In the genomic region with DNA sequence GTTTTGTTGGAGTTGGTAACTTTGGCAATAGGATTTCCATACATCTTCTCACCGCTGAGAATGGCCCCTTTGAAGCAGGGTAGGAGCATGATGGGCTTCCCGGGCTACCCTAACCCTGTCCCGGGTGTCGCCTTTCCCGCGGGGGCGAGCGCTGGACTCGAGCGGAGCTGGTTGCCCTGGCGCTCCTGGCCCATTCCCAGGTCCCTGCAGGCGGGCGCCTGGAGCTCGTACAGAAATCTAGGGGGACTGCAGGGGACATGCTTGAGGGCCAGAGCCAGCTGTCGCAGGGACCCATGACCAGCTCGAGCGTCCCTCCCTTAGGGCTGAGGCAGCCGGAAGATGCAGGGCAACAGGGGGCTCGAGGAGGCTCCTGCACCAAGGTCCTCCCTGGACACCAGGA, we compare ENCODE assay signal across 12 mouse cellular contexts. TPM values are rescaled to one million over a fixed set of nuclear protein-coding genes. Genes with fewer than 3 reads are reported as not detected.
DNase-seq lines count a peak whose midpoint lies in the region; ATAC-seq and TF ChIP-seq lines count a peak whose summit lies in the region.
"Had no signal": no experiment of that assay in that cellular context is flagged by ENCODE, and none has a peak within 500 bp of the region (broad histone marks: within the 10 kb centered on the region; RNA-seq: fewer than 3 reads in every experiment).

No protein-coding gene starts in this region.

- no peaks in the 10 kb centered on the region for H3K9me3 ChIP-seq in hindbrain, embryonic 15.5 days

- H3K79me2 ChIP-seq in myocyte (ENCODE audit: control insufficient read depth, insufficient read depth) = no peaks in the 10 kb centered on the region

- peak; percentile 29 for DNase-seq in cerebellum, adult 8-10 months
- no peak for DNase-seq in cerebellum, postnatal 4 days (ENCODE audit: low spot score in 2 of 2)
- DNase-seq in kidney, postnatal 4 days = peak; percentile 10 to 12
- no peak for DNase-seq in kidney, postnatal 10 days
- DNase-seq in left cerebral cortex, postnatal 14 days (ENCODE audit: low spot score in 2 of 2) = no peak
- DNase-seq in lung, postnatal 10 days = no peak
- DNase-seq: B cell, adult 2 months; gastrocnemius, postnatal 25 days; lung, adult 18-20 months; right cerebral cortex, postnatal 25 days had no signal

- no peak overlapping the region for H3K4me3 ChIP-seq in hindbrain, embryonic 15.5 days
- H3K4me3 ChIP-seq in myocyte = no peak overlapping the region

- H3K27ac ChIP-seq in hindbrain, embryonic 15.5 days (replicated peaks) = no peak overlapping the region

- intact Hi-C loops in left cerebral cortex, postnatal 14 days (cut with DNase I) = no loop called here

- no peak for ATAC-seq in hindbrain, embryonic 15.5 days (ENCODE audit: low FRiP score, low read depth)

- H3K4me2 ChIP-seq in hindbrain, embryonic 15.5 days = peak overlapping the region; percentile 24
- H3K4me2 ChIP-seq in myocyte (ENCODE audit: low read depth) = no peak overlapping the region

- TF ChIP-seq POLR2A in myocyte (IDR thresholded peaks at IDR 0.05; ENCODE audit: insufficient read length, low read depth) = no peak

- H3K36me3 ChIP-seq in hindbrain, embryonic 15.5 days = no peaks in the 10 kb centered on the region
- no peaks in the 10 kb centered on the region for H3K36me3 ChIP-seq in myocyte (ENCODE audit: control insufficient read depth, insufficient read depth)

- no peak overlapping the region for H3ac ChIP-seq in myocyte (ENCODE audit: control insufficient read depth, insufficient read length)

- no peaks in the 10 kb centered on the region for H3K27me3 ChIP-seq in hindbrain, embryonic 15.5 days
- no peaks in the 10 kb centered on the region for H3K27me3 ChIP-seq in myocyte (ENCODE audit: control insufficient read depth, insufficient read depth, insufficient read length)

- H3K9ac ChIP-seq in hindbrain, embryonic 15.5 days = no peak overlapping the region

- 17% methylated on average over 19 of the region's 19 CpGs for WGBS in hindbrain, embryonic 15.5 days

- H3K4me1 ChIP-seq in hindbrain, embryonic 15.5 days (replicated peaks) = peaks cover 7% of the 10 kb centered on the region; the same call in 1 of the 2 replicates

TF ChIP-seq in myocyte, 11 proteins besides CTCF, POLR2A, EP300 and RAD21:
- TF ChIP-seq TCF12 (IDR thresholded peaks at IDR 0.05; ENCODE audit: insufficient read depth, poor library complexity, severe bottlenecking) (no peak), TCF3 (IDR thresholded peaks at IDR 0.05; ENCODE audit: insufficient read length, low read depth) (no peak), USF1 (IDR thresholded peaks at IDR 0.05; ENCODE audit: low read depth) (no peak), MYOG (IDR thresholded peaks at IDR 0.05; ENCODE audit: control insufficient read depth in 1 of 3, insufficient read depth in 1 of 3, insufficient read length in 2 of 3, low read depth in 2 of 3) (peak in 2 of 3 experiments; percentile 15 to 50), CEBPB (IDR thresholded peaks at IDR 0.05; ENCODE audit: insufficient read depth, poor library complexity, severe bottlenecking) (no peak), MYOD1 (IDR thresholded peaks at IDR 0.05; ENCODE audit: control insufficient read depth in 1 of 3, insufficient read length in 2 of 3, low read depth in 2 of 3) (peak in 1 of 3 experiments; percentile 43)

RNA-seq across cellular contexts. Expression of a gene that starts 25.1 kb away (rescaled TPM):
- 42.7 and 46.1 TPM in 2 replicates for polyA plus RNA-seq in hindbrain, embryonic 15.5 days (2015; fragmentation: Nextera tagmentation; extraction: Ambion mirVana)
- 42.5 TPM for polyA plus RNA-seq in myocyte (2012; fragmentation: generic; extraction: Trizol)
- 10 to 100 TPM; 26.6 to 26.8 TPM for total RNA-seq in left cerebral cortex, postnatal 14 days (2021)

RNA-seq across cellular contexts. Expression of a gene that starts 25.1 kb away (rescaled TPM):
- polyA plus RNA-seq in hindbrain, embryonic 15.5 days (2015; fragmentation: Nextera tagmentation; extraction: Ambion mirVana) = 18.7 and 19.3 TPM in 2 replicates
- polyA plus RNA-seq in myocyte (2012; fragmentation: generic; extraction: Trizol) = 13.9 TPM
- total RNA-seq in left cerebral cortex, postnatal 14 days (2021) = 10 to 100 TPM; 23.1 to 26.2 TPM

Comparison
In these comparisons a context has a peak if more than half of its experiments do, and no peak if none do; other contexts are left out.
1. DNase-seq: peak in cerebellum, adult 8-10 months (single experiment) and kidney, postnatal 4 days (2 of 2); none in cerebellum, postnatal 4 days (0 of 2), kidney, postnatal 10 days (single experiment), left cerebral cortex, postnatal 14 days (0 of 2) and lung, postnatal 10 days (single experiment).